Mouse (Mus musculus) CD4-positive, CD25-positive, alpha-beta regulatory T cell, adult 4 months (primary cell): ENCODE results near the gene Nup107. TPM values are rescaled to one million over a fixed set of nuclear protein-coding genes. Genes with fewer than 3 reads are reported as not detected.

Source experiments
- polyA plus RNA-seq, 2 experiments: library from polyadenylated mRNA; unstranded; fragments of 100-300 nt; shearing (Covaris generic); gene quantifications; one replicate each; pipeline ENCODE4 v1.2.1; 2017

The Nup107 gene
- polyA plus RNA-seq, 2 experiments from 2014 or later, result 54.8 to 65.4 TPM

Other genes with a start within 250 kb of the Nup107 start
- gene Cpm, start 163.2 kb downstream of the Nup107 start, polyA plus RNA-seq, result 10 to 100 TPM; 26.0 to 26.2 TPM
- gene Mdm2, start 81.9 kb downstream of the Nup107 start, polyA plus RNA-seq, result 10 to 100 TPM; 47.3 to 54.7 TPM
- 1 to 10 TPM; 2.1 to 2.8 TPM for gene Slc35e3, start 46.3 kb downstream of the Nup107 start, polyA plus RNA-seq
- 10 to 100 TPM; 58.0 to 90.0 TPM for gene Rap1b, start 53.3 kb upstream of the Nup107 start, polyA plus RNA-seq